Mouse (Mus musculus): ENCODE results near the gene Tle3.

The Tle3 gene

GRCm38 (mm10) chr9:61377706-61378479 lies 5.7 kb downstream of the Tle3 start:
- in situ Hi-C loops (cut with MboI): no loop called here

GRCm38 (mm10) chr9:61378516-61378915 lies 6.3 kb downstream of the Tle3 start:
- in situ Hi-C loops (cut with MboI): no loop called here

- in situ Hi-C loops (cut with MboI): no loop called here
Observed at GRCm38 (mm10) chr9:61379016-61379634, 7.0 kb downstream of the Tle3 start.

- in situ Hi-C loops (cut with MboI): no loop called here
Observed at GRCm38 (mm10) chr9:61380258-61381062, 8.3 kb downstream of the Tle3 start.

GRCm38 (mm10) chr9:61381063-61381408 lies 8.9 kb downstream of the Tle3 start:
- in situ Hi-C loops (cut with MboI): no loop called here

GRCm38 (mm10) chr9:61381445-61381844 lies 9.3 kb downstream of the Tle3 start:
- in situ Hi-C loops (cut with MboI): no loop called here

GRCm38 (mm10) chr9:61382595-61383186 lies 10.5 kb downstream of the Tle3 start:
- in situ Hi-C loops (cut with MboI): no loop called here

- in situ Hi-C loops (cut with MboI): no loop called here
Observed at GRCm38 (mm10) chr9:61384101-61384500, 11.9 kb downstream of the Tle3 start.

GRCm38 (mm10) chr9:61384646-61385443 lies 12.7 kb downstream of the Tle3 start:
- in situ Hi-C loops (cut with MboI): no loop called here

GRCm38 (mm10) chr9:61385753-61386152 lies 13.6 kb downstream of the Tle3 start:
- in situ Hi-C loops (cut with MboI): no loop called here

GRCm38 (mm10) chr9:61386314-61386713 lies 14.1 kb downstream of the Tle3 start:
- in situ Hi-C loops (cut with MboI): no loop called here

- in situ Hi-C loops (cut with MboI): no loop called here
Observed at GRCm38 (mm10) chr9:61387797-61388196, 15.6 kb downstream of the Tle3 start.

GRCm38 (mm10) chr9:61388214-61388613 lies 16.0 kb downstream of the Tle3 start:
- in situ Hi-C loops (cut with MboI): no loop called here

- in situ Hi-C loops (cut with MboI): no loop called here
Observed at GRCm38 (mm10) chr9:61388689-61389403, 16.7 kb downstream of the Tle3 start.

GRCm38 (mm10) chr9:61389404-61389701 lies 17.2 kb downstream of the Tle3 start:
- in situ Hi-C loops (cut with MboI): no loop called here

- in situ Hi-C loops (cut with MboI): no loop called here
Observed at GRCm38 (mm10) chr9:61391570-61392337, 19.6 kb downstream of the Tle3 start.

- in situ Hi-C loops (cut with MboI): no loop called here
Observed at GRCm38 (mm10) chr9:61392338-61392620, 20.1 kb downstream of the Tle3 start.

GRCm38 (mm10) chr9:61393161-61393560 lies 21.0 kb downstream of the Tle3 start:
- in situ Hi-C loops (cut with MboI): no loop called here

GRCm38 (mm10) chr9:61393847-61394246 lies 21.7 kb downstream of the Tle3 start:
- in situ Hi-C loops (cut with MboI): no loop called here

- in situ Hi-C loops (cut with MboI): no loop called here
Observed at GRCm38 (mm10) chr9:61395071-61395470, 22.9 kb downstream of the Tle3 start.

- in situ Hi-C loops (cut with MboI): no loop called here
Observed at GRCm38 (mm10) chr9:61396474-61396873, 24.3 kb downstream of the Tle3 start.

Measured in mature B cell (primary cell).